Mouse (Mus musculus): ENCODE measurements around the gene Mtnr1b.

- TF ChIP-seq CEBPB (IDR thresholded peaks at IDR 0.05; ENCODE audit: insufficient read depth, poor library complexity, severe bottlenecking) (no peak), POLR2A (IDR thresholded peaks at IDR 0.05; ENCODE audit: insufficient read length, low read depth) (no peak), MAX (IDR thresholded peaks at IDR 0.05; ENCODE audit: low read depth) (no peak), USF1 (IDR thresholded peaks at IDR 0.05; ENCODE audit: low read depth) (no peak), MYOG (IDR thresholded peaks at IDR 0.05; ENCODE audit: control insufficient read depth in 1 of 3, insufficient read depth in 1 of 3, insufficient read length in 2 of 3, low read depth in 2 of 3) (no peak), MYOD1 (IDR thresholded peaks at IDR 0.05; ENCODE audit: control insufficient read depth in 1 of 3, insufficient read length in 2 of 3, low read depth in 2 of 3) (no peak), E2F4 (IDR thresholded peaks at IDR 0.05; ENCODE audit: insufficient read depth) (no peak)
Observed at GRCm38 (mm10) chr9:15861402-15861801, 13.0 kb downstream of the Mtnr1b start.

Data from myocyte (in vitro differentiated cells).